Mouse (Mus musculus): ENCODE data around the gene Mtx1.
"Not testable (repeated sequence)": the region's sequence is repeated elsewhere in the genome, so short reads cannot be mapped to it uniquely, and the experiment has no call there.

The Mtx1 gene

GRCm38 (mm10) chr3:89179056-89179455 is 47.8 kb downstream of the Mtx1 start:
- DNase-seq, result no peak

GRCm38 (mm10) chr3:89178107-89178385 is 48.8 kb downstream of the Mtx1 start:
- DNase-seq, result no peak

DNA sequence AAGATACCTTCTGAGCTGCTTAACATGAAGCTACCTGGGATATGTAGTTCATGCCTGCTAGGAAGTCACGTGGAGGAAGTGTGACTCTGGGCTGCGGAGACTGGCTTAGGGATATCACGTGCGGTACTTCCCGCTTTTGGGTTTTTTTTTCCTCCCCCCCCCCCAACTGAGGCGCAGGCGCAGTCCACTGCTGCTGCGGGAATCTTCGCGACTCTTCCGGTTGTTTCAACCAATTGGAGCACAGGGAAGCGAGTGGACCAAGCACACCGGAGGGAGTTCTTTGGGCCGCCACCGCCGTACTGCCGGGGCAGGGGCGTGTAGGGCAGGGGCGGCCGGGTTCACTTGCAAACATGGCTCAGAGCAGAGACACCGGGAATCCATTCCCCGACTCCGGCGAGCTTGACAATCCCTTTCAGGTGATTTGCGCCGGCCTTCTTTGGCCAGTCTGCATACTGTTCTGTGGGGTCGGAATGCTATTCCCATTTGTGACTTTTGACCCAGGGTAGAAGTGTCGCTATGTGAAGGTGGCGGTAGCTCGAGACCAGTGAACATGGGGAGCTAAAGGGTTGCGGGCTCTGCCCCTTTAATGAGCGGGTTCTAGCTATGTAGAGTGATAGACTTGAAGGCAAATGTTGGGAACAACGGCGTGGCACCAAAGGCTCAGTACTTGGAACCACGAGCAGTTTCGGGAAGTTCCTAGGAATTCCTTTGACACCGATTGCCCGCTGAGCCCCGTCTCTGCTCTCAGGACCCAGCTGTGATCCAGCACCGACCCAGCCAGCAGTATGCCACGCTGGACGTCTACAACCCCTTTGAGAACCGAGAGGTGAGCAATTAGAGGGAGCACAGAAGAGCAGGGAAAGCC is 49.4 kb downstream of the Mtx1 start, which contains the start of gene Scamp3:
Gene Scamp3, plus strand, starts transcription at position 232 of the 865 bp plus-strand sequence.
- DNase-seq, result peak; percentile 84

- no peak for DNase-seq
These were observed 50.5 kb downstream of the Mtx1 start for GRCm38 (mm10) chr3:89176421-89176820.

DNA sequence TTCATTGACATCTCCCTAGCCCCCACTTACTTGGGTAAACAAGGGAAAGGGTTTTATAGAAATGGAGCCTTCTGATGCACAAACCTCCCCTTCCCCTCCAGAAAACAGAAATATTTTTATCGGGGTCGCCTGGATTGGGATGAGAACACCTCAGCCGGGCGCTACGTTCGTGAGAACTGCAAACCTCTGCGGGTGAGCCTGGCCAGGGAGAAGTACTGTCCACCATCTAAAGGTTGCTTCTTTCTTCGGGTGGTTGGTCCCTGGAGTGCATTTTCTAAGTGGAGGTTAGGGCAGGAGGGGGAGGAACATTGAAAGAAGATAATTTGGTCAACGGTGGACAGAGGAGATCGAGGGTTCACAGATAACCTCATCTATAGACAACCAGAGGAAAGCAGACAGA is 51.3 kb downstream of the Mtx1 start:
- DNase-seq, result no peak

DNA sequence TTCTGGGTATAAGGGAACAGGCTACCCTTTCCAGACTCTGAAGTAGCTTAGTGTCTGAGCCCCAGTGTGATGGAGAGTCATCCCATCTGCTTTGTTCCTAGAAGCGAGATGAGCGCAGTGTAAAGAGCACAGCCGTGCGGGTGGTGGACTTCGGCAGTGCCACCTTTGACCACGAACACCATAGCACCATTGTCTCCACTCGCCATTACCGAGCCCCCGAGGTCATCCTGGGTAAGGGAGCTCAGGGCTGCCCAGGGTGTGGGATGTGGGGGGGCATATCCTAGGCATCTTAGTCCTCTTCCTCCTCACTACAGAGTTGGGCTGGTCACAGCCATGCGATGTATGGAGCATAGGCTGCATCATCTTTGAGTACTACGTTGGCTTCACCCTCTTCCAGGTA is 52.0 kb downstream of the Mtx1 start:
- no peak for DNase-seq

DNA sequence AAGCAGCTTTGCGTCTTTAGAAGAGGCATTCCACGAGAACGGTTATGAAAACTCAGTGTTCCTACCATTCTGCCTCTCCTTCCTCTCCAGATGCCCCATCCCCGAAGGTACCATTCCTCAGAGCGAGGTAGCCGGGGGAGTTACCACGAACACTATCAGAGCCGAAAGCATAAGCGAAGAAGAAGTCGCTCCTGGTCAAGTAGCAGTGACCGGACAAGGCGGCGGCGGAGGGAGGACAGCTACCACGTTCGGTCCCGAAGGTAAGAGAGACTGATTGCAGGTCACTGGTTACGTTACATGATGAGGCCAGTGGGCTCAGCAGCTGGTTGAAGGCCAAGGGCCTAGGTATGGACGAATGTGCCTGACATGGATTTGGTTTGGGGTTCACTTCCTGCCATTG is 59.9 kb downstream of the Mtx1 start:
- DNase-seq, result no peak

GRCm38 (mm10) chr3:89165268-89165870 is 61.5 kb downstream of the Mtx1 start:
- no peak for DNase-seq

DNA sequence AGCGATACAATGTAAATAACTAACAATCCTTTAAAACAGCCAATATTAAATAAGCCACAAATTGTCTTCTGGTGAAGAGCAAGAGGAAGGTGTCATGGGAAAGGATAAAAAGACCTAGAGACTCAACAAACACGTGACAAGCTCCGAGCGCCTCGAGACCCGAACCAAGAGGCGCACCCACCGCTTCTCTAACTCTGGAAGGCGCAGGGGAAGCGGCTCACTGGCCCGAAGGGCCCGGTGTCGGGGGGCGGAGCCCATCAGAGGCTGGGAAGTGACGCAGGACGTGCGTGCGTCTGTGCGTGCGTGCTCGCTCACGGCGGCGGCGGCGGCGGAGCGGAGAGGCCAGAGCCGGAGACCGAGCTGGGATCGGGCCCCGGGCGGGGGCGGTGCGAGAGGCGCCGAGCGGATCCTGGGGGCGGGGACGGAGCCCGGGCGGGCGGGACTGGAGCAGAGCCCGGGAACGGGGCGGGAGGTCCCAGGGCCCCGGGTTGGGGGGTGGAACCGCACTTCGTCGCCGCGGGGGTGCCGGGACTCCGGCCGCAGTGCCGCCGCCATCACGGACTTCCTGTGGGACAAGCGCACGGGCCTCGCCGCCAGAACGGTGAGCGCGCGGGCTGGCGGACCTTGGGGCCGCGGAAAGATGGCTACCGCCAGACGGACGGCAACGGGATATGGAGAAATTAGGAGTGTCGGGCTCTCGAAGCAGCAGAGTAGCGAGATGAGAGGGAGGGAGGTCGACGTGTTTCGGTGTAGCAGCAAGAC is 62.2 kb downstream of the Mtx1 start, which contains the start of gene Clk2:
Gene Clk2, plus strand, starts transcription at position 290 of the 762 bp plus-strand sequence.
- peak; percentile 95 for DNase-seq

DNA sequence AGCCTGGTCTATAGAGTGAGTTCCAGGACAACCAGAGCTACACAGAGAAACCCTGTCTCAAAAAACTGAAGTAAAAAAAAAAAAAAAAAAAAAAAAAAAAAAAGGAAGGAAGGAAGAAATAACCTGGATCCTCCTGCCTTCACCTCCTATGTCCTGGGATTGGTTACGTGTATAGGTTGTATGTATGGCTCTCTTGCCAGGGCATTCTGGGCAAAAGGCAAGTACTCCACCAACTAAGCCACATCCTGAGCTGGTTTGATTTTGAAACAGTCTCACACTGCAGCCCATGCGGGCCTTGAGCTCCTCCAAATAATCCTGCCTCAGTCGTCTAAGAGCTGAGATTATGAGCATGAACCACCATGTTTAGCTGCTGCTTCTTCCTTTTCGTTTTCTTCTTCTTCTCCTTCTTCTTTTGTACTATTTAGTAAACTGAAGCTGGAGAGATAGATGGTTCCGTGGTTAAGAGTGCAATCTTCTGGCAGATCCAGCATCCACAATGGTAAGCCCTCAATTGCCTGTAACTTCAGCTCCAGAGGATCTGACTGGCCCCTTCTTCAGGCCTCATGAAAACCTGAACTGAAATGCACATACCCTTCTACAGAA is 63.1 kb downstream of the Mtx1 start:
- DNase-seq, result no peak

DNA sequence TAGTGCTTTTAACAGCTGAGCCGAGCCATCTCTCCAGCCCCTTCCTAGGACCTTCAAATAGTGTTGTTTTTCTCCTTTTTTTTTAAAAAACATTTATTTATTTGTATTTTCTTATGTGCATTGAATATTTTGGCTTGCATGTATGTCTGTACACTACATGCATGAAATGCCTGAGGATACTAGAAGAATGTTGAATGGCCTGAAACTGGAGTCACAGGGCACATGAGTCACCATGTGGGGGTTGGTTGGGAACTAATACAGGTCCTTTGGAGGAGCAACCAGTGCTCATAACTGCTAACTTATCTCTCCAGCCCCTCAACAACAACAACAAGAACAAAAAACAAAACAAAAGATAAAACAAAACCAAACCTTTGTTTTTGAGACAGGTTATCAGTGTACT is 63.8 kb downstream of the Mtx1 start:
- DNase-seq, result no peak

- no peak for DNase-seq
These were observed 65.1 kb downstream of the Mtx1 start for GRCm38 (mm10) chr3:89161786-89162185.

GRCm38 (mm10) chr3:89161207-89161606 is 65.7 kb downstream of the Mtx1 start:
- not testable (repeated sequence) for DNase-seq

DNA sequence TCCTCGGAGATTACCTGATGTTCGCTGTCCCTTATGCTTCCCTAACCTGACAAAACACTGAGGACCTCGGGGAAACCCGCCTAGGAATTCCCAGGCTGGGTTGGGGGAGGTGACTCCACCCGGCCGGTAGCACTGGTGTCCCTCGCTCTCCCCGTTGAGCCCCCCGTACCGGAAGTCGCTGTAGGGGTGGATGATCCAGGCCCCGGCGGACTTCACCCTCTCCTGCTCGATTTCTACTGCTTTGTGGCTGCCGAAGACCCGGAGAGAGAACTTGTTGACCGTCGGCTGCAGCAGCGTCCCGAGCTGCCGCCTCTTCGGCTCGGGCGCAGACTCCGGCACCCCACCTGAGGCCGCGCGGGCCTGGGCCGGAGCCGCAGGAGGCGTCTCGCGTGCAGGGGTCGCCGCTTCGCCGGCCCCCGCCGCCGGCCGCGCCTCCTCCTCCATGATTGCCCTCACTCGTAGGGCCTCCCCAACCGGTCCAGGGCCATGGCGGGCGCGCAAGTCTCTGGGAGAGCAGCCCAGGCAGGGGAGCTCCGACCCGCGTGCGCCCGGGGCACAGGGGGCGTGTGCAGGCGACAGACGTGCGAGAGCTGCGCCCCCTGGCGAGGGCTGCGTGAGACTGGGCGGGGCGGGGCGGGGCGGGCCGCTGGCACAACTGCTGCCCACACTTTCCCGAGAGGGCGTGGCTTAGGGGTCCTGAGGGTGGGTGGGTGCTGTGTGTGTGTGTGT is 67.1 kb downstream of the Mtx1 start, which contains the start of gene Hcn3:
Gene Hcn3, minus strand, starts transcription at position 581 of the 729 bp plus-strand sequence.
- DNase-seq, result peak; percentile 68

DNA sequence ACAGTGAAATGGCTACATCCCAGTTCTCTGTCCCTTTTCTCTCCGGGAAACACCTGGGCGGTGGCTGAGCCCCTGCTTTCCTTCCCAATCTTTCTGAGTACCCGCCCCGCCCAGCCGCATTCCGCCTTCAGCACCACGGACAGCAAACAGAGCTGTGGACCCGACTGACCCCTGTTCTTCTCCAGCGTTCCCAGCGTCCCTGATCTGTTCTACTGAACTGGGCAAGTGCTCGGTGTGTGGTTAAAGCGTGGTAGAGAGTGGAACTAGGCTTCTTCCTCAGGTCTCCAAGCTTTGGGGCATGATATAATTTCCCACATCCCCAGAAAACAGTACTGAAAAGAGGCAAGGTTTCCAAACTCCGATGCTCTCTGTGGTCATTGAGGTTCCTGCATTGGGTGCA is 67.7 kb downstream of the Mtx1 start:
- DNase-seq, result peak; percentile 76

All from lung, postnatal 14 days (tissue).